Mouse (Mus musculus): ENCODE data around the gene Map7d3. TPM values are rescaled to one million over a fixed set of nuclear protein-coding genes. Genes with fewer than 3 reads are reported as not detected.

Gene Map7d3
- 1.0 and 1.4 TPM in 2 replicates for polyA plus RNA-seq (2016; fragmentation: Nextera tagmentation; extraction: Ambion mirVana)

- Histone ChIP-seq H3K36me3 (no peaks in the 10 kb centered on the region), H3K27me3 (replicated peaks) (no peaks in the 10 kb centered on the region), H3K4me1 (no peaks in the 10 kb centered on the region), H3K9me3 (replicated peaks) (no peaks in the 10 kb centered on the region), H3K27ac (no peak within 1 kb of the TSS), H3K4me2 (peak within 1 kb of the TSS; percentile 75), H3K9ac (peak within 1 kb of the TSS; percentile 48), H3K4me3 (peak within 1 kb of the TSS; percentile 57)
- WGBS (ENCODE audit: insufficient replicate concordance) = 14% methylated on average over 35 of the region's 35 CpGs
- ATAC-seq = peak; percentile 74
Observed at GRCm38 (mm10) chrX:56821765-56822603, at the start of gene Map7d3. Gene Map7d3, minus strand, starts transcription at chrX:56822326.

GRCm38 (mm10) chrX:56869863-56870262 lies 47.7 kb upstream of the Map7d3 start, which contains the start of gene Adgrg4:
Gene Adgrg4, plus strand, starts transcription at chrX:56870163.
- 68% methylated on average over 2 of the region's 2 CpGs for WGBS (ENCODE audit: insufficient replicate concordance)
- H3K9ac ChIP-seq = no peak within 1 kb of the TSS
- no peaks in the 10 kb centered on the region for H3K4me1 ChIP-seq
- H3K36me3 ChIP-seq = no peaks in the 10 kb centered on the region
- H3K27ac ChIP-seq = no peak within 1 kb of the TSS
- H3K4me2 ChIP-seq = no peak within 1 kb of the TSS
- no peak within 1 kb of the TSS for H3K4me3 ChIP-seq
- ATAC-seq = no peak
- H3K9me3 ChIP-seq (replicated peaks) = no peaks in the 10 kb centered on the region
- no peaks in the 10 kb centered on the region for H3K27me3 ChIP-seq (replicated peaks)

GRCm38 (mm10) chrX:56841255-56841654 lies 19.1 kb upstream of the Map7d3 start:
- Histone ChIP-seq H3K4me3 (no peak overlapping the region), H3K36me3 (no peaks in the 10 kb centered on the region), H3K27me3 (replicated peaks) (no peaks in the 10 kb centered on the region), H3K4me2 (no peak overlapping the region), H3K9me3 (replicated peaks) (no peaks in the 10 kb centered on the region), H3K27ac (no peak overlapping the region), H3K9ac (no peak overlapping the region), H3K4me1 (no peaks in the 10 kb centered on the region)
- 56% methylated on average over 5 of the region's 5 CpGs for WGBS (ENCODE audit: insufficient replicate concordance)
- ATAC-seq = no peak

- no peak overlapping the region for H3K27ac ChIP-seq
- no peaks in the 10 kb centered on the region for H3K36me3 ChIP-seq
- H3K4me3 ChIP-seq = no peak overlapping the region
- no peak for ATAC-seq
- no peak overlapping the region for H3K9ac ChIP-seq
- H3K27me3 ChIP-seq (replicated peaks) = no peaks in the 10 kb centered on the region
- no peaks in the 10 kb centered on the region for H3K9me3 ChIP-seq (replicated peaks)
- H3K4me1 ChIP-seq = no peaks in the 10 kb centered on the region
- H3K4me2 ChIP-seq = no peak overlapping the region
Observed at GRCm38 (mm10) chrX:56839369-56839768, 17.2 kb upstream of the Map7d3 start.

GRCm38 (mm10) chrX:56835842-56836241 lies 13.7 kb upstream of the Map7d3 start:
- Histone ChIP-seq H3K27me3 (replicated peaks) (no peaks in the 10 kb centered on the region), H3K27ac (no peak overlapping the region), H3K9ac (no peak overlapping the region), H3K9me3 (replicated peaks) (no peaks in the 10 kb centered on the region), H3K4me1 (no peaks in the 10 kb centered on the region), H3K36me3 (no peaks in the 10 kb centered on the region), H3K4me3 (no peak overlapping the region), H3K4me2 (no peak overlapping the region)
- WGBS (ENCODE audit: insufficient replicate concordance) = 52% methylated on average over 6 of the region's 6 CpGs
- ATAC-seq = no peak

- H3K27ac ChIP-seq = no peak overlapping the region
- no peaks in the 10 kb centered on the region for H3K9me3 ChIP-seq (replicated peaks)
- WGBS (ENCODE audit: insufficient replicate concordance) = 31% methylated on average over 6 of the region's 6 CpGs
- H3K36me3 ChIP-seq = no peaks in the 10 kb centered on the region
- H3K4me1 ChIP-seq = no peaks in the 10 kb centered on the region
- H3K27me3 ChIP-seq (replicated peaks) = no peaks in the 10 kb centered on the region
- no peak overlapping the region for H3K9ac ChIP-seq
- no peak for ATAC-seq
- H3K4me3 ChIP-seq = no peak overlapping the region
- no peak overlapping the region for H3K4me2 ChIP-seq
Observed at GRCm38 (mm10) chrX:56827492-56827891, 5.4 kb upstream of the Map7d3 start.

GRCm38 (mm10) chrX:56791268-56791667 lies 30.9 kb downstream of the Map7d3 start:
- no peaks in the 10 kb centered on the region for H3K36me3 ChIP-seq
- H3K4me2 ChIP-seq = no peak overlapping the region
- no peaks in the 10 kb centered on the region for H3K9me3 ChIP-seq (replicated peaks)
- H3K27ac ChIP-seq = no peak overlapping the region
- H3K27me3 ChIP-seq (replicated peaks) = no peaks in the 10 kb centered on the region
- H3K9ac ChIP-seq = no peak overlapping the region
- H3K4me3 ChIP-seq = no peak overlapping the region
- whole genome bisulfite sequencing (ENCODE audit: insufficient replicate concordance) = 48% methylated on average over 15 of the region's 15 CpGs
- no peaks in the 10 kb centered on the region for H3K4me1 ChIP-seq
- ATAC-seq = peak; percentile 59; the same call in 1 of the 2 replicates

GRCm38 (mm10) chrX:56790591-56790990 lies 31.5 kb downstream of the Map7d3 start:
- Histone ChIP-seq H3K36me3 (no peaks in the 10 kb centered on the region), H3K4me1 (no peaks in the 10 kb centered on the region), H3K27ac (no peak overlapping the region), H3K4me2 (no peak overlapping the region), H3K27me3 (replicated peaks) (no peaks in the 10 kb centered on the region), H3K9me3 (replicated peaks) (no peaks in the 10 kb centered on the region), H3K4me3 (no peak overlapping the region), H3K9ac (no peak overlapping the region)
- WGBS (ENCODE audit: insufficient replicate concordance) = 80% methylated on average over 4 of the region's 4 CpGs
- no peak for ATAC-seq

- Histone ChIP-seq H3K9ac (no peak overlapping the region), H3K4me1 (no peaks in the 10 kb centered on the region), H3K9me3 (replicated peaks) (no peaks in the 10 kb centered on the region), H3K27ac (no peak overlapping the region), H3K27me3 (replicated peaks) (no peaks in the 10 kb centered on the region), H3K4me2 (no peak overlapping the region), H3K36me3 (no peaks in the 10 kb centered on the region), H3K4me3 (no peak overlapping the region)
- ATAC-seq = no peak
- WGBS (ENCODE audit: insufficient replicate concordance) = 89% methylated on average over 3 of the region's 3 CpGs
Observed at GRCm38 (mm10) chrX:56787486-56787885, 34.6 kb downstream of the Map7d3 start.

- 70% methylated on average over 6 of the region's 6 CpGs for WGBS (ENCODE audit: insufficient replicate concordance)
Observed at GRCm38 (mm10) chrX:56786281-56787061, 35.7 kb downstream of the Map7d3 start.

GRCm38 (mm10) chrX:56773329-56773728 lies 48.8 kb downstream of the Map7d3 start:
- no peak overlapping the region for H3K9ac ChIP-seq
- 70% methylated on average over 4 of the region's 4 CpGs for WGBS (ENCODE audit: insufficient replicate concordance)
- H3K27ac ChIP-seq = no peak overlapping the region

More at GRCm38 (mm10) chrX:56786281-56787061, 35.7 kb downstream of the Map7d3 start:
- no peak overlapping the region for H3K27ac ChIP-seq
- H3K9ac ChIP-seq = no peak overlapping the region
- H3K9me3 ChIP-seq (replicated peaks) = no peaks in the 10 kb centered on the region
- ATAC-seq = no peak
- no peaks in the 10 kb centered on the region for H3K4me1 ChIP-seq
- no peaks in the 10 kb centered on the region for H3K36me3 ChIP-seq
- no peak overlapping the region for H3K4me2 ChIP-seq
- H3K27me3 ChIP-seq (replicated peaks) = no peaks in the 10 kb centered on the region
- no peak overlapping the region for H3K4me3 ChIP-seq

GRCm38 (mm10) chrX:56771751-56772150 lies 50.4 kb downstream of the Map7d3 start:
- Histone ChIP-seq H3K9me3 (replicated peaks) (no peaks in the 10 kb centered on the region), H3K27ac (no peak overlapping the region), H3K4me3 (no peak overlapping the region), H3K9ac (no peak overlapping the region), H3K27me3 (replicated peaks) (no peaks in the 10 kb centered on the region), H3K4me2 (no peak overlapping the region), H3K4me1 (no peaks in the 10 kb centered on the region), H3K36me3 (no peaks in the 10 kb centered on the region)
- ATAC-seq = no peak
- WGBS (ENCODE audit: insufficient replicate concordance) = 40% methylated on average over 1 of the region's 1 CpGs

More at GRCm38 (mm10) chrX:56773329-56773728, 48.8 kb downstream of the Map7d3 start:
- H3K4me1 ChIP-seq = no peaks in the 10 kb centered on the region
- no peak for ATAC-seq
- H3K9me3 ChIP-seq (replicated peaks) = no peaks in the 10 kb centered on the region
- no peaks in the 10 kb centered on the region for H3K27me3 ChIP-seq (replicated peaks)
- no peak overlapping the region for H3K4me3 ChIP-seq
- H3K4me2 ChIP-seq = no peak overlapping the region
- no peaks in the 10 kb centered on the region for H3K36me3 ChIP-seq
